Mouse (Mus musculus) myocyte (in vitro differentiated cells): ENCODE measurements around the gene Tmem87a. TPM values are rescaled to one million over a fixed set of nuclear protein-coding genes. Genes with fewer than 3 reads are reported as not detected.
A peak's percentile ranks its signal among the peaks of the same experiment; 100 is the strongest.

Experiments used
- H3K27me3 ChIP-seq: one replicate; pipeline ENCODE4 v1.6.1; 2011; ENCODE audit not compliant: control insufficient read depth, insufficient read depth, insufficient read length
- H3K36me3 ChIP-seq: one replicate; pipeline ENCODE4 v1.6.1; 2011; ENCODE audit not compliant: control insufficient read depth, insufficient read depth
- H3K4me2 ChIP-seq: one replicate; pipeline ENCODE4 v1.6.1; 2011; ENCODE audit warnings: low read depth, control low read depth
- H3K4me3 ChIP-seq: one replicate; pipeline ENCODE4 v1.5.1; 2011; ENCODE audit warnings: mild to moderate bottlenecking, control low read depth, moderate library complexity
- H3K79me2 ChIP-seq: one replicate; pipeline ENCODE4 v1.6.1; 2011; ENCODE audit not compliant: control insufficient read depth, insufficient read depth
- H3ac ChIP-seq: one replicate; pipeline ENCODE4 v1.6.1; 2011; ENCODE audit not compliant: control insufficient read depth, insufficient read length
- CEBPB ChIP-seq: IDR thresholded peaks from 2 replicates; pipeline ENCODE4 v1.6.1; 2011; ENCODE audit warnings: mild to moderate bottlenecking, moderate library complexity; ENCODE audit not compliant: poor library complexity, insufficient read depth, severe bottlenecking
- E2F4 ChIP-seq: IDR thresholded peaks from one replicate; pipeline ENCODE4 v1.6.1; 2011; ENCODE audit warnings: mild to moderate bottlenecking, control low read depth, moderate library complexity; ENCODE audit not compliant: insufficient read depth
- MAX ChIP-seq: IDR thresholded peaks from one replicate; pipeline ENCODE4 v1.6.1; 2011; ENCODE audit warnings: low read depth, mild to moderate bottlenecking, control low read depth
- MYOD1 ChIP-seq, 3 experiments: IDR thresholded peaks; one replicate each; pipeline ENCODE4 v1.6.1; 2011; ENCODE audit warnings: control low read depth in 2 of 3, low read depth in 2 of 3, mild to moderate bottlenecking in 2 of 3, moderate library complexity in 1 of 3; ENCODE audit not compliant: insufficient read length in 2 of 3, control insufficient read depth in 1 of 3
- MYOG ChIP-seq, 3 experiments: IDR thresholded peaks; one replicate each; pipeline ENCODE4 v1.6.1; 2011; ENCODE audit warnings: control low read depth in 2 of 3, low read depth in 2 of 3, mild to moderate bottlenecking in 2 of 3; ENCODE audit not compliant: insufficient read length in 2 of 3, control insufficient read depth in 1 of 3, insufficient read depth in 1 of 3
- POLR2A ChIP-seq: IDR thresholded peaks from one replicate; pipeline ENCODE4 v1.6.1; 2011; ENCODE audit warnings: low read depth, mild to moderate bottlenecking, control low read depth, moderate library complexity; ENCODE audit not compliant: insufficient read length
- POLR2AphosphoS2 ChIP-seq: IDR thresholded peaks from one replicate; pipeline ENCODE4 v1.6.1; 2011; ENCODE audit warnings: low read depth, control low read depth; ENCODE audit not compliant: insufficient read length
- REST ChIP-seq: IDR thresholded peaks from one replicate; pipeline ENCODE4 v1.6.1; 2011; ENCODE audit warnings: mild to moderate bottlenecking, control low read depth, moderate library complexity; ENCODE audit not compliant: insufficient read depth, insufficient read length
- SRF ChIP-seq: IDR thresholded peaks from one replicate; pipeline ENCODE4 v1.6.1; 2011; ENCODE audit warnings: low read depth; ENCODE audit not compliant: control insufficient read depth, insufficient read length
- TCF12 ChIP-seq: IDR thresholded peaks from one replicate; pipeline ENCODE4 v1.6.1; 2011; ENCODE audit warnings: mild to moderate bottlenecking, control low read depth; ENCODE audit not compliant: poor library complexity, insufficient read depth, severe bottlenecking
- TCF3 ChIP-seq: IDR thresholded peaks from one replicate; pipeline ENCODE4 v1.6.1; 2011; ENCODE audit warnings: low read depth, control low read depth; ENCODE audit not compliant: insufficient read length
- USF1 ChIP-seq: IDR thresholded peaks from one replicate; pipeline ENCODE4 v1.6.1; 2011; ENCODE audit warnings: low read depth, mild to moderate bottlenecking, control low read depth, moderate library complexity
- polyA plus RNA-seq: library from polyadenylated mRNA; unstranded; fragments of >200 nt; fragmentation: generic; extraction: Trizol; gene quantifications from one replicate; pipeline ENCODE4 v1.2.1, GENCODE M21; 2012; ENCODE audit warnings: missing spikeins

The Tmem87a gene
- 12.4 TPM for polyA plus RNA-seq

GRCm38 (mm10) chr2:120403986-120404822, at the start of gene Tmem87a:
Gene Tmem87a, minus strand, starts transcription at chr2:120404113.
- Histone ChIP-seq H3K27me3 (no peaks in the 10 kb centered on the region), H3K4me2 (peak within 1 kb of the TSS; percentile 96), H3ac (peak within 1 kb of the TSS; percentile 87), H3K79me2 (peaks cover 43% of the 10 kb centered on the region), H3K4me3 (peak within 1 kb of the TSS; percentile 78), H3K36me3 (peaks cover 6% of the 10 kb centered on the region)
- TF ChIP-seq CEBPB = no peak
- TF ChIP-seq POLR2AphosphoS2 = peak; percentile 93
- peak; percentile 79 for TF ChIP-seq POLR2A
- TF ChIP-seq SRF = peak; percentile 42

GRCm38 (mm10) chr2:120452600-120452999, 48.7 kb upstream of the Tmem87a start:
- Histone ChIP-seq H3K79me2 (no peaks in the 10 kb centered on the region), H3K4me2 (no peak overlapping the region), H3K27me3 (no peaks in the 10 kb centered on the region), H3K36me3 (no peaks in the 10 kb centered on the region), H3K4me3 (no peak overlapping the region), H3ac (no peak overlapping the region)
- no peak for TF ChIP-seq POLR2AphosphoS2
- no peak for TF ChIP-seq POLR2A
- no peak for TF ChIP-seq REST
- no peak for TF ChIP-seq CEBPB
- TF ChIP-seq E2F4 = no peak

- Histone ChIP-seq H3K27me3 (no peaks in the 10 kb centered on the region), H3K36me3 (no peaks in the 10 kb centered on the region), H3K4me3 (no peak overlapping the region), H3K79me2 (no peaks in the 10 kb centered on the region), H3ac (no peak overlapping the region), H3K4me2 (no peak overlapping the region)
- TF ChIP-seq MAX = no peak
- TF ChIP-seq TCF3 = no peak
- TF ChIP-seq CEBPB = no peak
- TF ChIP-seq MYOD1 (IDR thresholded peaks at IDR 0.05; ENCODE audit: control insufficient read depth in 1 of 3, insufficient read length in 2 of 3, low read depth in 2 of 3) = no peak
- no peak for TF ChIP-seq POLR2AphosphoS2
- TF ChIP-seq TCF12 = no peak
- no peak for TF ChIP-seq USF1
- TF ChIP-seq REST = no peak
- no peak for TF ChIP-seq POLR2A
- no peak for TF ChIP-seq SRF
- TF ChIP-seq E2F4 = no peak
- TF ChIP-seq MYOG (IDR thresholded peaks at IDR 0.05; ENCODE audit: control insufficient read depth in 1 of 3, insufficient read depth in 1 of 3, insufficient read length in 2 of 3, low read depth in 2 of 3) = no peak
Observed at GRCm38 (mm10) chr2:120450724-120451123, 46.8 kb upstream of the Tmem87a start.

- Histone ChIP-seq H3ac (no peak overlapping the region), H3K79me2 (no peaks in the 10 kb centered on the region), H3K27me3 (no peaks in the 10 kb centered on the region), H3K4me2 (no peak overlapping the region), H3K36me3 (no peaks in the 10 kb centered on the region), H3K4me3 (no peak overlapping the region)
- no peak for TF ChIP-seq REST
- no peak for TF ChIP-seq TCF12
- no peak for TF ChIP-seq SRF
- no peak for TF ChIP-seq USF1
- no peak for TF ChIP-seq E2F4
- TF ChIP-seq TCF3 = no peak
- no peak for TF ChIP-seq MYOG (IDR thresholded peaks at IDR 0.05; ENCODE audit: control insufficient read depth in 1 of 3, insufficient read depth in 1 of 3, insufficient read length in 2 of 3, low read depth in 2 of 3)
- TF ChIP-seq MAX = no peak
- TF ChIP-seq POLR2AphosphoS2 = no peak
- no peak for TF ChIP-seq CEBPB
- no peak for TF ChIP-seq MYOD1 (IDR thresholded peaks at IDR 0.05; ENCODE audit: control insufficient read depth in 1 of 3, insufficient read length in 2 of 3, low read depth in 2 of 3)
- no peak for TF ChIP-seq POLR2A
Observed at GRCm38 (mm10) chr2:120447306-120447705, 43.4 kb upstream of the Tmem87a start.

GRCm38 (mm10) chr2:120446373-120446772, 42.5 kb upstream of the Tmem87a start:
- TF ChIP-seq SRF = no peak
- TF ChIP-seq USF1 = no peak
- TF ChIP-seq TCF12 = no peak
- no peak for TF ChIP-seq REST
- TF ChIP-seq MYOG (IDR thresholded peaks at IDR 0.05; ENCODE audit: control insufficient read depth in 1 of 3, insufficient read depth in 1 of 3, insufficient read length in 2 of 3, low read depth in 2 of 3) = no peak
- no peak for TF ChIP-seq MAX
- no peak for TF ChIP-seq TCF3
- no peak for TF ChIP-seq MYOD1 (IDR thresholded peaks at IDR 0.05; ENCODE audit: control insufficient read depth in 1 of 3, insufficient read length in 2 of 3, low read depth in 2 of 3)
- no peak for TF ChIP-seq POLR2AphosphoS2
- TF ChIP-seq E2F4 = no peak
- TF ChIP-seq CEBPB = no peak
- no peak for TF ChIP-seq POLR2A

More at GRCm38 (mm10) chr2:120446373-120446772, 42.5 kb upstream of the Tmem87a start:
- Histone ChIP-seq H3K4me3 (no peak overlapping the region), H3ac (no peak overlapping the region), H3K36me3 (no peaks in the 10 kb centered on the region), H3K27me3 (no peaks in the 10 kb centered on the region), H3K4me2 (no peak overlapping the region), H3K79me2 (no peaks in the 10 kb centered on the region)
